Mouse (Mus musculus): ENCODE results near the gene 4930453N24Rik. TPM values are rescaled to one million over a fixed set of nuclear protein-coding genes. Genes with fewer than 3 reads are reported as not detected.

Gene 4930453N24Rik
- polyA plus RNA-seq (2012; rRNA removed) = 4.6 and 5.9 TPM in 2 replicates

GRCm38 (mm10) chr16:64770521-64771430 is at the start of gene 4930453N24Rik:
4930453N24Rik (minus strand) TSS chr16:64771161.

Other genes starting within 250 kb of the 4930453N24Rik start
- not detected in 2 replicates for gene Csnka2ip, start 168.8 kb downstream of the 4930453N24Rik start, polyA plus RNA-seq (2012; rRNA removed)
- gene Zfp654, start 80.5 kb upstream of the 4930453N24Rik start, polyA plus RNA-seq (2012; rRNA removed) = 2.7 and 3.1 TPM in 2 replicates
- gene Cggbp1, start 80.8 kb upstream of the 4930453N24Rik start, polyA plus RNA-seq (2012; rRNA removed) = 12.6 and 13.3 TPM in 2 replicates